Mouse (Mus musculus): Measurements from ENCODE around the gene Fbxw4.
A peak's percentile ranks its signal among the peaks of the same experiment; 100 is the strongest.

Gene Fbxw4

DNA sequence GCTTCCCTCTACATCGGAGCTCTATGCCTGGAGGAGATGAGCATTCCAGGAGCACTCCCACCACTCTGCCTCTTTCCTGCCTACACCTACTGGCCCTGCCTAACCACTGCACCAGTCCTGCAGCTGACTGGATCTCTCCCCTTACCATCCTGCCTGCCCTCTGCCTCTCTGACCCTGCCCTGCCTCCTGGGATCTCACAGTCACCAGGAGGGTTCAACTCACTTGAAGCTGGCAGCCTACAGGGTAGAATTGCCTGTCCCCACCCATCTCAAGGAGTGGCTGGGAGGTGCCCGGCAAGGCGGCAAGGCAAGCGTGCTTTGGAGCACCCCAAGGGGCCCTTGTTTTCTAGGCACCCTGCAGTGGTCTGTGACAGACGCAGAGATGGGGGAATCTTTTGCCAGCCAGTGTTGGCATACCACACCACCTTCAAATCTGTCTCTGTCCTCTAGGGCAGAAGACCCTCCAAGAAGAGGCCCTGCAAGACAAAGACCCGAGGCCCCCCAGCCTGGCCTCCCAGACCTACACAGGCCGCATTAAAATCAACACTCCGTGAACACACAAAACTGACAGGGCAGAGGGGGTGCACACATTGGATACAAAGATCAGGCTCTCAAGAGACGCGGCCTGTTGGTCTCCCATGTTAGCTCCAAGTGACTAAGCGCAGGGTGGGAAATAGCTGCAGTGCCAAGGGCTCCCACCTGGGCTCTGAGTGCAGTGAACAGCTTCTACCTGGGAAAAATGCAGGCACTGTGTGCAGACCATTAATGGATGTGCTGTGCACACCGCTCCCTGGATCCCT lies 44.5 kb downstream of the Fbxw4 start:
- DNase-seq (ENCODE audit: low spot score in 2 of 2), result no peak

DNA sequence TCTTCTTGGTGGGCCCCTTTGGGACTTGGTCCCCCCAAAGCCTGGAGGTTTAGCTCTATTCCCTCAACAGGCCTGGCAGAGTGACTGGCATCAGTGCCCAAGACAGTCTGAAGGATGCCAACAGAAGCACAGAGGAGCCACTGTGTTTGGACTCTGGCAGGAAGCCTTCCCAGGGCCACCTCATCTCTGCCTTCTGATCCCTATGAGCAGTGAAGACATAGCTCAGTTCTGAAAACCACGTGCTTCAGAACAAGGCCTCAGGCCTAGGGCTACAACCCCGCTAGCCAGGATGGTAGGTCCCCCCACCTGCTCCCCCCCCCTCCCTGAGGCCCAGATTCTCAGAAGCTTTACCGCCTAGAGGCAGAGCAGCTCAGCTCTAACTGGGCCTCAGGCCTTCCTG lies 45.2 kb downstream of the Fbxw4 start:
- peak; percentile 13 to 16 for DNase-seq (ENCODE audit: low spot score in 2 of 2)

DNA sequence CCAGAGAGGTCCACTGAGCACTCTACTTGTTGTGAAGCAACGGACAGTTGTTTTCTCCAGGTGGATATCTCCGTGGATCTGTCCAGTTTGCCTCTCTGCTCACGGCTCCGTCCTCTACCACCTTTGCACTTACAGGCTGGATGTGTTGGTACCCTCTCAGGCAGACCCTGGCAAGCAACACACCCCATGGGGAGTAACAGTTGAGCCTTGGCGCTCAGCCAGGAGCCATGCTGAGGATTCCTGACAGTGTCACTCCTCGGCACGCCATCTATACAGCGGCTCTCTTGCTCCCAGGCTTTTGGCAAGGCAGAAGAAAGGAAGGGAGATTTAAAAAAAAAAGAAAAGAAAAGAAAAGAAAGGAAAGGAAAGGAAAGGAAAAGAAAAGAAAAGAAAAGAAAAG lies 45.7 kb downstream of the Fbxw4 start:
- DNase-seq (ENCODE audit: low spot score in 2 of 2), result no peak

DNA sequence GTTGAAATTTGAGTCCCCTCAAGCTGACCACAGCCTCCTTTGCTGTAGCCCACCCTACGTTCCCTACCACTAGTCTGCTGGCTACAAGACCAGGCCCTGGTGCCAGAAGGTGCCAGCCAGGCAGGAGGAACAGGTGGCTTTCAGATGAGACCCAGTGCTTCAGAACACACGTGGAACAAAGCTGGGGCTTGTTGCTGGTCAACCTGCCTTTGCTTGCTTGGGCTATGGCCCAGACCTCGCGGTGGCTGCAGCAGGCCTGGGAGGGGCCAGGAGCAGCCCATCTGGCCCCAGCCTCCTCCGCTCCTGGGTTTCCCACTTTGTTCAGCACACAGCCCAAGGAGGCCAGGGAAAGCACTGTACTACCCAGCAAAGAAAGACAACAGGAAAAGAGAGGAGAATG lies 49.3 kb downstream of the Fbxw4 start:
- no peak for DNase-seq (ENCODE audit: low spot score in 2 of 2)

DNA sequence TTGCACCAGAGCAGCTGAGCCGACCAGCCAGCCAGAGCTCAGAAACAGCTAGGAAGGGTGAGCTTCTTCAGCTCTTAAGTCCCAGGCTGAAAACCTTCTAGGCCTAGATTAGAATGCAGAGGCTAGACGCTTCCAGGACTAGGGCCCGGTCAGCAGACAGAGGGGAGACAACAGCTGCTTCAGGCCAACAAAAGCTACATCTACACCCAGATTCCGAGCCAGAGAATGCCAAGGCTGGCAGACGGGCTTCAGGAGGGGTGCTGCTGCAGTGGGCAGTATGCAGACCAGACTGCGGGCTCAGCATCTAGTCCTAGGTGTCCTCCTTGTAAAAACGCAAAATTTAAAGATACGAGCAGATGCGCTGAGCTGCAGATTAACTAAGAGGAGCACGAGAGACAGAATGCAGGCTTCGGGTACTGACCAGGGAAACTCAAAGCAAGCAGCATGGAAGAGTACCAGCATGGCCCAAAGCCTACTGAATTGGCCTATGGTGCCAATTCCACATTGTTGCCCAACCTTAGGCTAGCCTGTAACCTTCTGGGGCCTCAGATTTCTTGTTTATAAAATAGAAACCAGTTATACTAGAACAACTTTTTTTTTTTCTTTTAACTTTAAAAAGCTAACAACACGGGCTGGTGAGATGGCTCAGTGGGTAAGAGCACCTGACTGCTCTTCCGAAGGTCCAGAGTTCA lies 51.3 kb downstream of the Fbxw4 start:
- DNase-seq (ENCODE audit: low spot score in 2 of 2), result no peak

DNA sequence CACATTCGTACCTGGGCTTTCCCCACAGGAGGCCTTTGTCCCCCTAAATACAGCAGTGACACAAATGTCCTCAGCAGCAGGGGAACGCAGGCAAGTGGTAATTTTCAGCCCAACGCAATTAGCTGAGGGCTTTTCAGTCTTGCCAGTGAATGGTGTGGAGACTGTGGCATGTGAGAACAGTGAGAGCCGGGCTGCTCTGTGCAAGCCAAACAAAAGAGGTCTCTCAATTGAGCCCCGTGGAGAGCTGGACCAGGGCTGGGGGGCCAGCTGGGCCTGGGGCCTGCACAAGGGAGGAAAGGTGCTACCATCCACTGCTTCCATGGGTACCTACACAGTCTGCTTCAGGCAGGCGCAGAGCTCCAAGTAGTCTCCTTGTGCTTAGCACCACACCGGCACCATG lies 52.6 kb downstream of the Fbxw4 start:
- DNase-seq (ENCODE audit: low spot score in 2 of 2), result no peak

DNA sequence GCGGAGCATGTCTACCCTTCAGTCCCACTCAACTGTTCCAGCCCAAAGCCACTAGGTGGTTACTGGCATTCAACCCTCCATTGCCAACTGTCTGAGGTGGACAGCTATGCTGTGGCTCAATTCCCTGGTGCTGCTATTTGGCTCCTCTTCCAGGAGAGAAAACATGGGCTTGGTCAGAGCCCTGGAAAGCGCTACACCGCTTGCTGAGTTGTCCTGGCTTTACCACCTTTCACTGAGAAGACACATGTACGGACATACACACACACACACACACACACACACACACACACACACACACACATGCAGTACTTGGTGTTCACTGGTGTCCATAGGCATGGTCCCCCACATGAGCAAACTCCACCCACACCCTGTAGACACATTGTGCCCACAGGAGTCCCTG lies 53.4 kb downstream of the Fbxw4 start:
- no peak for DNase-seq (ENCODE audit: low spot score in 2 of 2)

DNA sequence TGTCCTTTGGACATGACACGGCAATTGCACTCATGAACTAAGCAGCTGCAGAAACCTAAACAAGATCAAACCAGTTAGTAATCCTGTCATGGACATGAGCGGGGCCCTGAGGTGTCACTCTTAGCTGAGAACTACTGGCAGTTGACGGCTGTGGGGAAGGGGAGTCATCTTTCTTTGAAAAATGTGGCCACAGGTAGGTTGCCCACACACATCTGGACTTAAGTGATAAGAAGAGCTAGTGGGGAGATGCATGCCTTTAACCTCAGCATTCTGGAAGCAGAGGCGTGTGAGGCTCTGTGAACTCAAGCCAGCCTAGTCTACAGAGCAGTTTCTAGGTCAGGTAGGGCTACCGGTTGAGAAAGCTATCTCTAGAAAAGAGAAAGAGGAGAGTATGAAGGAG lies 57.5 kb downstream of the Fbxw4 start:
- DNase-seq (ENCODE audit: low spot score in 2 of 2), result no peak

DNA sequence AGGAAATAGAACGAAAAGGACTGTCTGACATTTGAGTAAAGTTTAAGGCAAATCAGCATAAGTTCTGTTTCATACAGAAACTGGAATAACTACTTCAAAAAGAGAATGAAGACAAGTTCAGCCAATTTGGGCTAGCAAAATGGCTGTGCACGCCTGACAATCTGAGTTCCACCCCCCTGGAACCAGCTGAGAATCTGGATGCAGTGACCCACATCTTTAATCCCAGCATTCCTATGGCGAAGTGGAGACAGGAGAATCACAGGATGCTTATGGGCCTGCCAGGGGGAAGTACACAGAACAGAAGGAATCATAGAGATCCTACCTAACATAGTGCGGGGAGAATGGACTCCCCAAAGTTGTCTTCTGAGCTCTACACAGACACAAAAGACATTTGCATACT lies 63.0 kb downstream of the Fbxw4 start:
- no peak for DNase-seq (ENCODE audit: low spot score in 2 of 2)

DNA sequence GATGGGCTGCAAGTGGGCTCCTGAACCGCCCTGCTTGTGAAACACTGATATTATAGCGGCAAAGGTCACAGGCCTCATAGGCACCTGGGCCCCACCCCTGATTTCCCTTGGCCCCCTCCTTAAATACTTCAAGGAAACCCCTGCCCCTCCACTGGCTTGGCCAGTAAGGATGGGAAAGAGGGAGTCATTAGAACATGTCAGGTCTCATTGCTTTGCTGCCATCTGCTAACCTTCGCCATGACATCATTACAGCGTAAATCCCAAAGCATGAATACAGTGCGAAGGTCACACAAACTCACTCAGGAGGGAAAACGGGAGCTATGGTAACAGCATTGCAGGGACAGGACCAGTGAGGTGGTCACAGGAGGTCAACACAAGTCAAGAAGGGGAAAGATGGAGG lies 63.7 kb downstream of the Fbxw4 start:
- no peak for DNase-seq (ENCODE audit: low spot score in 2 of 2)

DNA sequence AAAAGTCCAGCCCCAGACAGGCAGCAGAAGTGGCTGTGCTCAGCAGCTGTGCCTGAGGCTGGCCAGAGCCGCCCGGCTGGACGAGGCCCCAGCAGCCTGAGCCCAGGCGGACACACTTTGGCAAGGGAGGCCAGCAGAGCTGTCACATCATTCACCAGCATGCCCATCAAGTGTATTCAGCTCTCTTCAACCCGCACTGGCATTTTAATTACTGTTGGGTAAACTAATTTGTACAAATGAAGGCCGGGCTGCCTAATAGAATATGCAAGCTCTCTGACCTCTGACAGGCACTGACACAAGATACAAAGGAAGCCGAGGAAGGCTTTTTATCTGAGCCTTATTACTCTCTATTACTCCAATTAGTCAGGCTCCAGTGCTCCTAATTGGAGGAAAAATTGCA lies 64.1 kb downstream of the Fbxw4 start:
- DNase-seq (ENCODE audit: low spot score in 2 of 2), result no peak

DNA sequence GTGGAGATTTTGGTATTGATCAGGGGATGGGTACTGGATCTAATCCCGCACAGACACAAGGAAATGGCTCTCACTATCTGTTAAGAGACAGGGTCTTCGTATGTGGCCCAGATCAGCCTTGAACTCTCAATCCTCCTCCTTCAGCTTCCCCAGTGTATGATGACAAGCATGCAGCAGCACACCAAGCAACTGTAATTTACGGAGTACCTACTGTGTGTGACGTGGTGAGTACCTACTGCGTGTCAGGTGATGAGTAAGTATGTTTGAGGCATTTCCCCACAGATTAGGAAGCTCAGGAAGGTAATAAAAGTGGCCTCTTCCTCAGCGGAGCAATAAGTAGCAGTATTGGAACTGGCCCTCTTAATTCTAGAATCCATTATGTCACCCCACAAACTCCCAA lies 64.6 kb downstream of the Fbxw4 start:
- no peak for DNase-seq (ENCODE audit: low spot score in 2 of 2)

DNA sequence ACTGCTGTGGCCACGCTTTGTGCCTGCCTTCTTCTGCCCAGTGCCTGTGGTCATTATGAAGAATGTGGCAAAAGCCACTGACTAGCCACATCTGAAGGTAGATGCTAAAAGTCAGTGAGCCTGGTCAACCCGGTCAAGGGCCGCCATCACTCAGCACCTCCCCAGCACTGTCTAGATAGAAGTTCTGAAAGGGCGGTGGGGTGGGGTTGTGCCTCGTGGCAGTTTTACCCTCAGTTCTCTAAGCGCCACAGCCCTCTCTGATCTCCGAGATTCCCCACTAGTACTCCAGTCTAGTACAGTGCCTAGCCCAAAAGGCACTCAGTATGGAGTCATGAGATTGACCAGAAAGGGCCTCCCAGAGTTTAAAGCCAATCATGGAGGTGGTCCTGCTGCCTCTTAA lies 66.0 kb downstream of the Fbxw4 start:
- DNase-seq (ENCODE audit: low spot score in 2 of 2), result no peak

DNA sequence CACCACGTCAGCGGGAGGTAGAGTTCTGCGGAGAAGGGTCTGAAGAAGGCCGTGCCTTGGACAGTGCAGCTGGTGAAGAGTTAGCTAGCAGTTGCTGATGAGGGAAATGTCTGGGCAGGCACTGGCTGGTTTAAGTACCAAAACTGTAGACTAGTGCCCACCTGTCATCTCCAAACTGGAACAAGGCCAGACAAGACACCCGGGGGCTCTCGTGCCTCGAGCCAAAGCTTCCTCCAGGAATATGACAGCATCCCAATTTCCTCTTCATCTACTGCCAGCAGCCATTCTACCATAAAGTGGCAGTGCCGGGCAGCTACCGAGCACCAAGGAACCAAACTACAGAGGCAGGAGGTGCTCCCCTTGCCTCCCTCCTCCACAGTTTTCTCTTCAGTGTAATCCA lies 67.2 kb downstream of the Fbxw4 start:
- DNase-seq (ENCODE audit: low spot score in 2 of 2), result no peak

DNA sequence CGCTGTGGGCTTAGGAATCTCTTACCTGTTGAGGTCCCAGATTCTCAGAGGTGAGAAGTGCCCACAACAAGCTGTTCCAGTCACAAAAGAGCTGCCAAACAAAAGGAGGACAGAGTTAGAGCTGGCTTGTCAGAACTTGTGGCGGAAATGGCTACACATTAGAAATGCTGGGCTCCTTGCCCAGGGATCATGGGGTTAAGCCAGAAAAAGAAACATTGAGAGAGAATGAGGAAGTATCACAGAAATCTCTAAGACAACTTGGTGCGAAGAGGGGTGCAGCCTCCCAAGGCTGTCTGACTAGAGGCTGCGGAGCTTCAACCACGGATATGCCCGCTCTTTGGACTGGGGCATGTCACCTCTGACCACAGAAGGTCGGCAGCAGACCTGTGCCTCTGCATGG lies 68.4 kb downstream of the Fbxw4 start:
- DNase-seq (ENCODE audit: low spot score in 2 of 2), result no peak

DNA sequence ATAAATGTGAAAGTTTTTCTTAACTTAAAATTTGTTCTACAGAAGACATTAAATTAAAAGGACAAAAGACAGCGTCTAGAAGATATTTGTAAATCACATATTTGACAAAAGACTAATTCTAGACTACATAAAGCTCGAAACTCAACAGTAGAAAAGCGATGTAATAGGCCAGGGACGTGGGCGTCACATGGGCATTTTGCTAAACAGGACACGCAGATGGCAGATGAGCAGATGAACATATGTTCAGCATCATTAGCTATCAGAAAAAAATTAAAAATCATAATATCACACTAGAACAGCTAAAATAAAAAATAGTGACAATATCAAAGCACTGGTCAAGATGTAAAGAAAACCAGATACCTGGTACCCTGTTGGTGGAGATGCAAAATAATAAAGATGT lies 70.4 kb downstream of the Fbxw4 start:
- no peak for DNase-seq (ENCODE audit: low spot score in 2 of 2)

DNA sequence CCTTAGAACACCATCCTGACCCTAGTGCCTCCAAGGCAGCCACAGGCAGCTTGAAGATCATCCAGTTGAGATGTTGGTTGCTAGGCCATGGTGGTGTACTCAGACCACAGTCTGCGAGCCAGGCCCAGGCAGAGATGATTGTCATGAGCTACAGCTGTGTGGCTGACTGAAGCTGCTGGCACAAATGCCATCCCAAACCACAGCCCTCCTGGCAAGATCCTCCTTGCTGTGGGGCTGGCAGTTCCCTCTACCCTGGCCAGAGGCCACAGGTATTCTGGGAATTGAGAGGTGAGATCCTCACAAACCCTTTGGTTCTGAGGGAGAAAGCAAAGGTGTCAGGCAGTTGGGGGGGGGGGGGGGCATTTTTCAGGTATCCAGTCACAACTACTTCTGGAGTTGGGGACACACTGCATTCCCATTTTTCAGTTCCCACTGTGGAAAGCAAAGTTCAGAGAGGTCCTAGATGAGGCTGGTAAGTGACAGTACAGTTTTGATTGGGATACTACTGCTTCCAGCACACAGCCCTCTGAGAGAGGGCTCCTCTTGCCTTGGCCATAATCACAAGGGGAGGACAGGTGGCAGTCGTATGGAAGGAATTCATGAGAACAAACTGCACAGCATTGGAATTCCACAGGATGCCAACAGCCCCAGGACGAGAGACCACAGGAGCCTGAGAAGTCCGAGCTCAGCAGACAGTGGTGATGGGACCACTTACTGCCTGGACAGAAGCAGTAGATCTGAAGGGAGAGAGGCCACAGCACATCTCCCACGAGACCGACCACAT lies 72.4 kb downstream of the Fbxw4 start:
- no peak for DNase-seq (ENCODE audit: low spot score in 2 of 2)

DNA sequence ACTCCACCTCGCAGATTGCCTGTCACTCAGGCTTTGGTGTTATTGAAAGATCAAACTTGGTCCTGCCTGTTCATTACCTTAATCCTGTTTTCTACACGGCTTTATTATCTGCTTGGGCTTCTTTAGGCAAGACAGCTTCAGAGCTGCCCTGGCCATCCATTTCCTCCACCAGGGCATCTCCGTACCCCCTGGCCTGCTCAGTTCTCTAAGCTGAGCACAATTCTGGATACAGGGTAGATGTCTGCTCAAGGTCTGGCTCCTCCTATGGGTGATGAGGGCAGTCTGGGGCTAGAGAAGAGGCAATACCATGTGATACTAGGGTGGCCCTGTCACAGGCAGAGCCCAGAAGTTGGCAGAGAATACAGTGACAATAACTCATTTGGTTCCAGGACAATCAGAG lies 73.3 kb downstream of the Fbxw4 start:
- no peak for DNase-seq (ENCODE audit: low spot score in 2 of 2)

DNA sequence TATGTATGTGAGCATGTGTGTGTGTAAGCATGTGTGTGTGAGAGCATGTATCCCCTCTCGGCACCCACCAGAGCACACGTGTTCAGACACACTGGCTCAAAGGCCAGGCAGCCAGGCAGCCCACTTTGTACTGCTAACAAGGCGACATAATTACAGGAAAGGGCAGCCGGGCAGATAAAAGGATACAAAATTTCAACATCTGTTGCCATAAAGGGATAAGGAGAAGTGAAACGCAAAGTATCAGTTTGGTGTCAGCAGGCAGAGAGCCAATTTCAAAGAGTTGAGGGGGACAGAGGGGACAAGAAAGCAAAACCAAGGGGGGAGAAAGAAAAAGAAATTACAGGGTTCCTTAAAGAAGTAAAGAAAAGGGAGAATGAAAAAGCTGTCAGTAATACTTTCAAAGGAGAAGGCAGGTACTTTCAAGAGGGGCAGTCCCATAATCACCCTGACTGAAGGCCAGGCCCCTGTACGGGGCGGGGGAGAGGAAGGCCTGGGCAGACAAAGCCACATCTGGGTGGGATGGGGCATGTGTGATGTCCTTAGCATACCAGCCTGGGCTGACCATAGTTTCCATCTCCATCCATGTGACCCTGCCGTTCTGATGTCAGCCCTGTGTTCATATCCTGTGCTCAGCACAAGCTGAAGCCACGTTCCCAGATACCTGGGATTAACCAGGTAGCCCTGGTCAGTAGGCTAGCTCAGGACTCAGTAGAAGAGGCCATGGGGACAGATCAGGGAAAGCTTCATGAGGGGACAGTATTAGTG lies 75.1 kb downstream of the Fbxw4 start:
- no peak for DNase-seq (ENCODE audit: low spot score in 2 of 2)

DNA sequence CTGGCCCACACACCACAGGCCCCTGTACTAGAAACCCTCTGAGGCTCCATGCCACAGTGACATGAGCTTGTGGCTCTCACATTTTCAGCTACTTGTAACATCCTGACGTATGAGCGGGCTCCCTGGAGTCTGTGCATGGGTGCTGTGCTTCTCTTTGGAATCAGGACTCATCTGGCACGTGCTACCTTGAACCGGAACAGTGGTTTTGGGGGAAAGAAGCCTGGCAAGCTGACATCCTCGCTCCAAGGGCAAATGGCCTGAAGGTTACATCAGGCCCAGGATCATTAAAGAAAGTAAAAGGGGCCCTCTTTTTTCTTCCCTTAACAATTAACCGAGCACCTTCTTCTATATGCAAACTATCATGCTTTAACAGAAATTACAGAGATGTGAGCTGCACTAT lies 77.0 kb downstream of the Fbxw4 start:
- no peak for DNase-seq (ENCODE audit: low spot score in 2 of 2)

DNA sequence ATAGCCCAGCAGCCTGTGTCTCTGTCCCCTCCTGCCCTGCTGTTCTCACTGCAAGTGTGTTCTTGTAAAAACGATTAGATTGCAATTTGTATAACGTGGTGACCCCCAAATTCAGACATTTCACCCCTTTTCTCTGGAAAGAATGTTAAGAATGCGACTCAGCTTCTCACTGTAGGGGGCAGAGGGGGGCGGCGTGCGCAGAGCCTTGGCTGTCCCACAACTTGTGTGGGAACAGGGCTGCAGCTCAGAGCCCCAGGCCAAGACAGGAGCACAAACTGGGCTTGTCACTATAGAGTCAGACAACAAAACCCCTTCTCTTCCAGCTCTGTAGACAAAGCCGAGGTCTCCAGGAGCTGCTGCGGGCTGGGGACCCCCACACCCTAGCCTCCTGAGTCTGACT lies 78.0 kb downstream of the Fbxw4 start:
- no peak for DNase-seq (ENCODE audit: low spot score in 2 of 2)

DNA sequence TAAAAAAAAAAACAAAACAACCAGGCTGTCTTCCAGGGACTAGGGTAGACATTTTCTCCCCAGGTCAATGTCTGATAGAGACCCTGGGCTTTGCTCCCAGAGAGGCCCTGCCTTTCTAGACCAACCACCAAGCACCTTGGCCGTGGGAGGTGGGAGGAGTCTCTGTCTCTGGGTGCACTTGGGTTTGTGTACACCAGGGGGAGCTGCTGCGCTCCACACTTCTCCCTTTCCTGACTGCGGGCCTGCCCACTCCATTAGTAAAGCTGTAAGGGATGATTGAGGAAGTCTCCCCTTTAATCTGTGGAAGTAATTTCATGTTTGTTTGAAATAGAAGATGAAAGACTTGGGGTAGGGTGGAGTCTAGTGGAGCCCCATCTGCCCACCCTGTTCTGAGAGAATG lies 78.9 kb downstream of the Fbxw4 start:
- DNase-seq (ENCODE audit: low spot score in 2 of 2), result peak; percentile 39 to 46
